Mouse (Mus musculus) CH12.LX (cell line): Measurements from ENCODE around the gene Hcfc2. TPM values are rescaled to one million over a fixed set of nuclear protein-coding genes. Genes with fewer than 3 reads are reported as not detected.

ENCODE experiments used
- DNase-seq: peaks from one replicate; pipeline ENCODE4 v3.0.0-alpha.2; 2013; ENCODE audit errors: extremely low read depth
- H3K27ac ChIP-seq: 2 replicates; pipeline ENCODE4 v1.5.1; 2012; ENCODE audit warnings: low read depth, mild to moderate bottlenecking, control low read depth, moderate library complexity; ENCODE audit not compliant: insufficient read depth
- H3K27me3 ChIP-seq: replicated peaks from 2 replicates; pipeline ENCODE3; 2012; ENCODE audit warnings: inconsistent platforms
- H3K36me3 ChIP-seq, 2 experiments: replicated peaks in 1 of 2; 2 replicates each; pipeline versions ENCODE3 to v1.6.1; 2012; ENCODE audit warnings: inconsistent platforms in 1 of 2, low read length in 1 of 2, mild to moderate bottlenecking in 1 of 2, mixed read lengths in 1 of 2, moderate library complexity in 1 of 2; ENCODE audit not compliant: control insufficient read depth in 1 of 2, insufficient read depth in 1 of 2
- H3K4me1 ChIP-seq, 2 experiments: 2 replicates each; pipeline ENCODE4 v1.6.1; 2012; ENCODE audit warnings: inconsistent platforms in 1 of 2, moderate library complexity in 1 of 2; ENCODE audit not compliant: insufficient read depth in 2 of 2, control insufficient read depth in 1 of 2
- H3K4me2 ChIP-seq: 2 replicates; pipeline ENCODE4 v1.6.1; 2012; ENCODE audit warnings: low read depth, mild to moderate bottlenecking, control low read depth; ENCODE audit not compliant: poor library complexity, insufficient read depth, severe bottlenecking
- H3K4me3 ChIP-seq, 3 experiments: fragments of 150-350 bp in 1 of 3; sonication (generic) in 1 of 3; replicated peaks in 1 of 3; 2 replicates each; pipeline versions ENCODE3 to v1.5.1; 2011 to 2012; ENCODE audit warnings: low read depth in 2 of 3, low read length in 2 of 3, mild to moderate bottlenecking in 2 of 3, moderate library complexity in 2 of 3, control low read depth in 1 of 3, improper control_type of control experiment in 1 of 3, inconsistent platforms in 1 of 3, mixed read lengths in 1 of 3; ENCODE audit not compliant: poor library complexity in 1 of 3
- H3K79me2 ChIP-seq: replicated peaks from 2 replicates; pipeline ENCODE4 v1.6.1; 2012; ENCODE audit warnings: mild to moderate bottlenecking, moderate library complexity; ENCODE audit not compliant: control insufficient read depth, poor library complexity, insufficient read depth, severe bottlenecking; ENCODE audit errors: extremely low read depth
- H3K9ac ChIP-seq: 2 replicates; pipeline ENCODE4 v1.6.1; 2012; ENCODE audit warnings: low read depth, mild to moderate bottlenecking, control low read depth, moderate library complexity; ENCODE audit not compliant: insufficient read depth
- H3K9me3 ChIP-seq: replicated peaks from 2 replicates; pipeline ENCODE3; 2012; ENCODE audit warnings: low read length, inconsistent platforms, mixed read lengths
- BHLHE40 ChIP-seq: IDR thresholded peaks from 2 replicates; pipeline ENCODE4 v1.6.1; 2011; ENCODE audit warnings: mild to moderate bottlenecking, low read depth, low read length, improper control_type of control experiment
- CHD2 ChIP-seq: IDR thresholded peaks from 2 replicates; pipeline ENCODE4 v1.6.1; 2011; ENCODE audit warnings: low read length, improper control_type of control experiment
- CTCF ChIP-seq, 2 experiments: IDR thresholded peaks in 1 of 2; conservative IDR thresholded peaks in 1 of 2; 2 replicates each; pipeline ENCODE4 v1.5.1; 2011 to 2012; ENCODE audit warnings: low read depth in 2 of 2, low read length in 2 of 2, improper control_type of control experiment in 1 of 2, inconsistent platforms in 1 of 2, mild to moderate bottlenecking in 1 of 2, moderate library complexity in 1 of 2
- ELF1 ChIP-seq: IDR thresholded peaks from 2 replicates; pipeline ENCODE4 v1.6.1; 2014; ENCODE audit warnings: low read depth, mild to moderate bottlenecking, inconsistent platforms, low read length, improper control_type of control experiment
- HCFC1 ChIP-seq: IDR thresholded peaks from 2 replicates; pipeline ENCODE4 v1.6.1; 2012; ENCODE audit warnings: low read depth, mild to moderate bottlenecking, inconsistent platforms, low read length, improper control_type of control experiment
- IRF4 ChIP-seq: IDR thresholded peaks from 2 replicates; pipeline ENCODE4 v1.6.1; 2014; ENCODE audit warnings: low read depth, mild to moderate bottlenecking, inconsistent platforms, low read length, improper control_type of control experiment
- RCOR1 ChIP-seq: conservative IDR thresholded peaks from 2 replicates; pipeline ENCODE4 v1.6.1; 2012; ENCODE audit warnings: low read depth, mild to moderate bottlenecking, inconsistent platforms, low read length, improper control_type of control experiment
- SIN3A ChIP-seq: IDR thresholded peaks from 2 replicates; pipeline ENCODE4 v1.6.1; 2012; ENCODE audit warnings: low read length, improper control_type of control experiment, inconsistent platforms
- UBTF ChIP-seq: IDR thresholded peaks from 2 replicates; pipeline ENCODE4 v1.6.1; 2012; ENCODE audit warnings: low read depth, mild to moderate bottlenecking, inconsistent platforms, low read length, improper control_type of control experiment, moderate library complexity
- USF1 ChIP-seq: IDR thresholded peaks from 2 replicates; pipeline ENCODE4 v1.6.1; 2014; ENCODE audit warnings: low read depth, mild to moderate bottlenecking, inconsistent platforms, low read length, improper control_type of control experiment
- dilution Hi-C: fragments of 300-500 bp; cut with MboI; formaldehyde crosslinking; loops from 2 replicates; pipeline ENCODE4 v1.14.3; 2020; ENCODE audit warnings: low sequenced_read_pairs; ENCODE audit not compliant: extremely low pct_unique_long_range_greater_than_20kb, extremely low pct_ligation_motif_present
- in situ Hi-C: fragments of 300-500 bp; cut with MboI; formaldehyde crosslinking; loops from 3 replicates; pipeline ENCODE4 v1.14.3; 2019; ENCODE audit warnings: low sequenced_read_pairs, low pct_ligation_motif_present, low pct_unique_long_range_greater_than_20kb, mixed read lengths
- polyA plus RNA-seq: library from polyadenylated mRNA; unstranded; fragments of >175 nt; gene quantifications from 2 replicates; pipeline ENCODE4 v1.2.1, GENCODE M21; 2012; ENCODE audit warnings: low read depth; ENCODE audit not compliant: insufficient read length
- total RNA-seq, 2 experiments: library from RNA; depleted of rRNA; stranded (reverse); fragments of 300-350 nt in 1 of 2; fragments of >200 nt in 1 of 2; gene quantifications; 2 replicates each; pipeline ENCODE4 v1.2.3; 2012 to 2014

Hcfc2 gene
- total and polyA plus RNA-seq, 3 experiments = 10.5 to 13.0 (median 12.3) TPM

DNA sequence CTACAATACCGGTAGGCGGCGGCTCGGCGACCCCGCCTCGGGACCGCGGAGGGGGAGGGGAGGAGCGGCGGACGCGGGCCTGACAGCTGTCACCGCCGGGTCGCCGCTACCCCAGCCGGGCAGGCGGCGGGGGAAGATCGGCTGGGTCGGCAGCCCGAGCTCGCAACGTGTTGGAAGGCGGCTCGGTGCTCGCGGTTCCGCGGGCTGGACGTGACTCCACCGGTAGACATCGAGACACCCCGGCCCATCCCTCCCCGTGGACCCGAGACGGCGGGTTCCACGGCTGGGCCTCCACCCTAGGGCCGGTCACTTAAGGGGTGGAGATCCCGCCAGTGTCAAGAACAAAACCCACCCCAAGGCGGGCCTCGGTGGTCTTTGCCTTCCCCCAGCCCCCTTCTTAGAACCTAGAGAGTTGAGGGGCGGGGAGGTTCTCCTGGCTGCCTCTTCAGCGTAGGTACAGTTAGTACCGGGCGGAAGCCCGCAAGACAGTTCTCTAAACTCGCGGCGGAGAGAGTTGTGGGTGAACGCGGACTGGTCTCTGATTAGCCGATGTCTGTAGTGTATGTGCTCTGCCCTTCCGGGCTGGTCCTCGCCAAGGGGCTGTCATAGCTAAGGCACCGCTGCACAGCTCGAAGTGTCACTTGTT lies 3.5 kb downstream of the Hcfc2 start:
- H3K4me2 ChIP-seq = peak overlapping the region; percentile 52; the same call in 1 of the 2 replicates
- DNase-seq = peak; percentile 51
- TF ChIP-seq IRF4 = no peak
- TF ChIP-seq SIN3A = 0 out of 2 replicates have a peak, but pooled peaks have one; percentile 75
- TF ChIP-seq HCFC1 = 0 out of 2 replicates have a peak, but pooled peaks have one; percentile 2
- peak; percentile 44; the same call in 1 of the 2 replicates for TF ChIP-seq ELF1
- peak; percentile 88 for TF ChIP-seq UBTF
- no peak for TF ChIP-seq CTCF (conservative IDR thresholded peaks at IDR 0.05 in 1 of 2, IDR thresholded peaks at IDR 0.05 in 1 of 2; ENCODE audit: low read depth in 2 of 2, low read length in 2 of 2)
- 0 out of 2 replicates have a peak, but pooled peaks have one; percentile 23 for TF ChIP-seq CHD2
- TF ChIP-seq, all 38 proteins: peak for 5
- Histone ChIP-seq H3K27me3 (no peaks in the 10 kb centered on the region), H3K9ac (peak overlapping the region; percentile 78), H3K36me3 (peaks cover 0 to 12% of the 10 kb centered on the region in 2 experiments), H3K27ac (peak overlapping the region; percentile 50), H3K4me3 (peak overlapping the region; percentile 74 to 89 (median 87)), H3K79me2 (no peaks in the 10 kb centered on the region; the same call in 1 of the 2 replicates), H3K4me1 (peaks cover 11 to 33% of the 10 kb centered on the region in 2 experiments), H3K9me3 (no peaks in the 10 kb centered on the region)
- dilution Hi-C loops (no loop called here), in situ Hi-C loops (no loop called here)

DNA sequence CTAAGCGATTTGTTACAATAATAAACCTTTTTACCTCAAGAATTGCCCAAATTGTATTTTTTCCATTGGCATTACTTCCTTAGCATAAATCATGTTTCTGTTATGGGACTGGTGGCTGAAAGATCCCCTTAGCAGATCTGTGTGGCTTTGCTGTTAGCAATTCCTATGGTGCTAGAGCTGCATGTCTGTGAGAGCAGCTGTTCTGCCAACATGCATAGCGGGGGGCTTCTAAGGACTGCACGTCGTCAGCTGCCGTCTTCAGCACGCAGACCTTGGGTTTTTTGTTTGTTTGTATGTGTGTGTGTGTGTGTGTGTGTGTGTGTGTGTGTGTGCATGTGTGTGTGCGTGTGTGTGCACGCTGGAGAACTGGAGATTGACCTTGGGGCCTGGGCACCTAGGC lies 45.4 kb downstream of the Hcfc2 start:
- in situ Hi-C loops = no loop called here
- no peak overlapping the region for H3K9ac ChIP-seq
- H3K27ac ChIP-seq = no peak overlapping the region
- no peak for TF ChIP-seq USF1
- TF ChIP-seq RCOR1 = no peak
- no peak for TF ChIP-seq IRF4
- H3K4me2 ChIP-seq = no peak overlapping the region
- no peak overlapping the region for H3K4me3 ChIP-seq
- no peaks in the 10 kb centered on the region for H3K27me3 ChIP-seq
- H3K9me3 ChIP-seq = no peaks in the 10 kb centered on the region
- 0 out of 2 replicates have a peak, but pooled peaks cover 2% of the 10 kb centered on the region for H3K79me2 ChIP-seq
- dilution Hi-C loops = no loop called here
- H3K4me1 ChIP-seq = 0 out of 4 replicates have a peak, but pooled peaks cover 0 to 5% of the 10 kb centered on the region in 2 experiments
- DNase-seq = no peak
- peaks cover 36 to 64% of the 10 kb centered on the region in 2 experiments for H3K36me3 ChIP-seq

DNA sequence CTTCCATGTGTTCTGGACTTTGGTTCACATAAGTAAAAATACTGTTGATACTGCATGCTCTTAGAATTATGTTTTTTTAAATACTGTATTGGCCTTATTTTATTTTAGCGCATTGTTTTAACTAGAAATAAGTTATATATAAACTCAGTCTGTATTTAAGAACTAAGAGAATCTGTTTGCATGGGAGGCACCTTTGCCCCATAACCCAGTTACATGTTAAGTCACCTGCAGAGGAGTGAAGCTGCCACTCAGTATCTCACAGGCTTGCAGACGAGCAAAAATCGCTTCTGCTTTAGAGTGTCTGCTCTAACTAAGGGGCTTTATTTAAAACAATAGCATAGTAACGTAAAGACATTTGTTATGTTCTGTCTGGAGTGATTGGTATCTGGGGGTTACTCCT lies 45.9 kb downstream of the Hcfc2 start:
- H3K79me2 ChIP-seq = 0 out of 2 replicates have a peak, but pooled peaks cover 2% of the 10 kb centered on the region
- TF ChIP-seq BHLHE40 = no peak
- TF ChIP-seq, all 38 proteins: peak for 0
- no peak for DNase-seq
- Histone ChIP-seq H3K36me3 (peaks cover 39 to 69% of the 10 kb centered on the region in 2 experiments), H3K4me3 (no peak overlapping the region), H3K27me3 (no peaks in the 10 kb centered on the region), H3K4me2 (no peak overlapping the region), H3K4me1 (0 out of 4 replicates have a peak, but pooled peaks cover 0 to 5% of the 10 kb centered on the region in 2 experiments), H3K9me3 (no peaks in the 10 kb centered on the region), H3K27ac (no peak overlapping the region), H3K9ac (no peak overlapping the region)
- in situ Hi-C loops = no loop called here
- dilution Hi-C loops = no loop called here
